Mouse (Mus musculus) stomach, embryonic 15.5 days (tissue): ENCODE results near the gene Gbe1. TPM values are rescaled to one million over a fixed set of nuclear protein-coding genes. Genes with fewer than 3 reads are reported as not detected.

ENCODE experiments used
- ATAC-seq: fragments of 200-750 bp; cut with Nextera tagmentation; 2 replicates; pipeline ENCODE4 v1.8.0; 2017; ENCODE audit warnings: low read depth, moderate number of reproducible peaks, moderate TSS enrichment; ENCODE audit not compliant: insufficient read depth, low FRiP score
- H3K27ac ChIP-seq: fragments of 300-500 bp; sonication (generic); 2 replicates; pipeline ENCODE4 v1.5.1; 2015; ENCODE audit warnings: mild to moderate bottlenecking, inconsistent platforms
- H3K27me3 ChIP-seq: fragments of 300-500 bp; sonication (generic); replicated peaks from 2 replicates; pipeline ENCODE4 v1.6.1; 2015; ENCODE audit warnings: inconsistent platforms
- H3K36me3 ChIP-seq: fragments of 300-500 bp; sonication (generic); 2 replicates; pipeline ENCODE4 v1.6.1; 2015; ENCODE audit warnings: inconsistent platforms
- H3K4me1 ChIP-seq: fragments of 300-500 bp; sonication (generic); 2 replicates; pipeline ENCODE4 v1.6.1; 2015; ENCODE audit warnings: inconsistent platforms
- H3K4me2 ChIP-seq: fragments of 300-500 bp; sonication (generic); 2 replicates; pipeline ENCODE4 v1.6.1; 2015; ENCODE audit warnings: mild to moderate bottlenecking, inconsistent platforms
- H3K4me3 ChIP-seq: fragments of 300-500 bp; sonication (generic); replicated peaks from 2 replicates; pipeline ENCODE4 v1.5.1; 2015; ENCODE audit warnings: inconsistent platforms
- H3K9ac ChIP-seq: fragments of 300-500 bp; sonication (generic); 2 replicates; pipeline ENCODE4 v1.6.1; 2015; ENCODE audit warnings: inconsistent platforms
- H3K9me3 ChIP-seq: fragments of 300-500 bp; sonication (generic); 2 replicates; pipeline ENCODE4 v1.6.1; 2016; ENCODE audit warnings: inconsistent platforms
- WGBS: fragments of 180-500 bp; shearing (Covaris S2); methylation state at CpG from one replicate; pipeline ENCODE4 v1.1.7; 2015; 5-methylcytosine and 5-hydroxymethylcytosine counted together
- polyA plus RNA-seq: library from polyadenylated mRNA; unstranded; fragments of >200 nt; fragmentation: Nextera tagmentation; extraction: Ambion mirVana; gene quantifications from 2 replicates; pipeline ENCODE4 v1.2.1, GENCODE M21; 2015

Gene Gbe1
- polyA plus RNA-seq, 1 experiment from 2014 or later = 26.4 TPM

GRCm38 (mm10) chr16:70330007-70330406, 16.3 kb downstream of the Gbe1 start:
- Histone ChIP-seq H3K9ac (no peak overlapping the region), H3K27ac (no peak overlapping the region), H3K4me2 (no peak overlapping the region), H3K4me1 (no peaks in the 10 kb centered on the region), H3K9me3 (no peaks in the 10 kb centered on the region), H3K4me3 (no peak overlapping the region), H3K36me3 (no peaks in the 10 kb centered on the region), H3K27me3 (no peaks in the 10 kb centered on the region)
- ATAC-seq = no peak
- WGBS = 56% methylated on average over 2 of the region's 2 CpGs

GRCm38 (mm10) chr16:70330626-70331275, 17.0 kb downstream of the Gbe1 start:
- no peaks in the 10 kb centered on the region for H3K27me3 ChIP-seq
- H3K9ac ChIP-seq = no peak overlapping the region
- no peaks in the 10 kb centered on the region for H3K36me3 ChIP-seq
- 86% methylated on average over 10 of the region's 10 CpGs for WGBS
- no peak overlapping the region for H3K4me3 ChIP-seq
- no peak overlapping the region for H3K4me2 ChIP-seq
- ATAC-seq = no peak
- H3K9me3 ChIP-seq = no peaks in the 10 kb centered on the region
- H3K27ac ChIP-seq = no peak overlapping the region
- H3K4me1 ChIP-seq = no peaks in the 10 kb centered on the region

- no peaks in the 10 kb centered on the region for H3K27me3 ChIP-seq
- H3K9me3 ChIP-seq = no peaks in the 10 kb centered on the region
- H3K36me3 ChIP-seq = no peaks in the 10 kb centered on the region
- no peak overlapping the region for H3K4me2 ChIP-seq
- no peak overlapping the region for H3K4me3 ChIP-seq
- no peak overlapping the region for H3K9ac ChIP-seq
- WGBS = 88% methylated on average over 5 of the region's 5 CpGs
- ATAC-seq = no peak
- H3K4me1 ChIP-seq = no peaks in the 10 kb centered on the region
- H3K27ac ChIP-seq = no peak overlapping the region
Measured at GRCm38 (mm10) chr16:70334812-70335211, 21.1 kb downstream of the Gbe1 start.

- ATAC-seq = no peak
- Histone ChIP-seq H3K4me2 (no peak overlapping the region), H3K27me3 (no peaks in the 10 kb centered on the region), H3K9ac (no peak overlapping the region), H3K9me3 (no peaks in the 10 kb centered on the region), H3K36me3 (no peaks in the 10 kb centered on the region), H3K4me1 (no peaks in the 10 kb centered on the region), H3K4me3 (no peak overlapping the region), H3K27ac (no peak overlapping the region)
Measured at GRCm38 (mm10) chr16:70335472-70335871, 21.7 kb downstream of the Gbe1 start.

GRCm38 (mm10) chr16:70337661-70338060, 23.9 kb downstream of the Gbe1 start:
- Histone ChIP-seq H3K4me1 (no peaks in the 10 kb centered on the region), H3K9me3 (no peaks in the 10 kb centered on the region), H3K9ac (no peak overlapping the region), H3K4me2 (no peak overlapping the region), H3K4me3 (no peak overlapping the region), H3K36me3 (no peaks in the 10 kb centered on the region), H3K27me3 (no peaks in the 10 kb centered on the region), H3K27ac (no peak overlapping the region)
- no peak for ATAC-seq
- WGBS = 78% methylated on average over 3 of the region's 3 CpGs

- H3K4me3 ChIP-seq = no peak overlapping the region
- no peak overlapping the region for H3K4me2 ChIP-seq
- WGBS = 54% methylated on average over 1 of the region's 1 CpGs
- H3K9ac ChIP-seq = no peak overlapping the region
- no peak overlapping the region for H3K27ac ChIP-seq
- H3K36me3 ChIP-seq = no peaks in the 10 kb centered on the region
- no peaks in the 10 kb centered on the region for H3K9me3 ChIP-seq
- H3K4me1 ChIP-seq = no peaks in the 10 kb centered on the region
- no peaks in the 10 kb centered on the region for H3K27me3 ChIP-seq
- no peak for ATAC-seq
Measured at GRCm38 (mm10) chr16:70344496-70344895, 30.7 kb downstream of the Gbe1 start.

- H3K4me1 ChIP-seq = no peaks in the 10 kb centered on the region
- WGBS = 80% methylated on average over 10 of the region's 10 CpGs
- H3K27ac ChIP-seq = no peak overlapping the region
- H3K4me3 ChIP-seq = no peak overlapping the region
- H3K36me3 ChIP-seq = no peaks in the 10 kb centered on the region
- no peaks in the 10 kb centered on the region for H3K9me3 ChIP-seq
- no peak for ATAC-seq
- no peaks in the 10 kb centered on the region for H3K27me3 ChIP-seq
- no peak overlapping the region for H3K9ac ChIP-seq
- no peak overlapping the region for H3K4me2 ChIP-seq
Measured at GRCm38 (mm10) chr16:70345607-70346006, 31.9 kb downstream of the Gbe1 start.

GRCm38 (mm10) chr16:70350011-70350410, 36.3 kb downstream of the Gbe1 start:
- no peaks in the 10 kb centered on the region for H3K4me1 ChIP-seq
- H3K9me3 ChIP-seq = no peaks in the 10 kb centered on the region
- H3K4me2 ChIP-seq = no peak overlapping the region
- H3K4me3 ChIP-seq = no peak overlapping the region
- H3K27ac ChIP-seq = no peak overlapping the region
- 69% methylated on average over 8 of the region's 8 CpGs for WGBS
- no peaks in the 10 kb centered on the region for H3K36me3 ChIP-seq
- H3K9ac ChIP-seq = no peak overlapping the region
- no peaks in the 10 kb centered on the region for H3K27me3 ChIP-seq
- no peak for ATAC-seq

GRCm38 (mm10) chr16:70351641-70352280, 38.0 kb downstream of the Gbe1 start:
- WGBS = 35% methylated on average over 11 of the region's 11 CpGs
- Histone ChIP-seq H3K4me3 (no peak overlapping the region), H3K4me1 (no peaks in the 10 kb centered on the region), H3K9me3 (no peaks in the 10 kb centered on the region), H3K27me3 (no peaks in the 10 kb centered on the region), H3K4me2 (peak overlapping the region; percentile 25; the same call in 1 of the 2 replicates), H3K27ac (no peak overlapping the region), H3K36me3 (no peaks in the 10 kb centered on the region), H3K9ac (no peak overlapping the region)
- peak; percentile 73; the same call in 1 of the 2 replicates for ATAC-seq

- no peak overlapping the region for H3K4me3 ChIP-seq
- H3K4me2 ChIP-seq = no peak overlapping the region
- no peaks in the 10 kb centered on the region for H3K9me3 ChIP-seq
- H3K27me3 ChIP-seq = no peaks in the 10 kb centered on the region
- no peak for ATAC-seq
- H3K36me3 ChIP-seq = no peaks in the 10 kb centered on the region
- no peak overlapping the region for H3K27ac ChIP-seq
- H3K9ac ChIP-seq = no peak overlapping the region
- H3K4me1 ChIP-seq = no peaks in the 10 kb centered on the region
- 33% methylated on average over 3 of the region's 3 CpGs for WGBS
Measured at GRCm38 (mm10) chr16:70352571-70352970, 38.8 kb downstream of the Gbe1 start.

GRCm38 (mm10) chr16:70353058-70353457, 39.3 kb downstream of the Gbe1 start:
- Histone ChIP-seq H3K4me3 (no peak overlapping the region), H3K9ac (no peak overlapping the region), H3K27ac (no peak overlapping the region), H3K4me2 (no peak overlapping the region), H3K9me3 (no peaks in the 10 kb centered on the region), H3K27me3 (no peaks in the 10 kb centered on the region), H3K36me3 (no peaks in the 10 kb centered on the region), H3K4me1 (no peaks in the 10 kb centered on the region)
- 41% methylated on average over 2 of the region's 2 CpGs for WGBS
- ATAC-seq = peak; percentile 72; the same call in 1 of the 2 replicates

GRCm38 (mm10) chr16:70358326-70358725, 44.6 kb downstream of the Gbe1 start:
- ATAC-seq = no peak
- Histone ChIP-seq H3K9ac (no peak overlapping the region), H3K27me3 (no peaks in the 10 kb centered on the region), H3K27ac (no peak overlapping the region), H3K4me3 (no peak overlapping the region), H3K4me2 (no peak overlapping the region), H3K9me3 (0 out of 2 replicates have a peak, but pooled peaks cover 4% of the 10 kb centered on the region), H3K36me3 (0 out of 2 replicates have a peak, but pooled peaks cover 3% of the 10 kb centered on the region), H3K4me1 (no peaks in the 10 kb centered on the region)
- WGBS = 88% methylated on average over 6 of the region's 6 CpGs
